Mouse (Mus musculus): ENCODE results near the gene Trim9.
A peak's percentile ranks its signal among the peaks of the same experiment; 100 is the strongest.

Trim9 gene

GRCm38 (mm10) chr12:70251210-70251884 lies 96.1 kb downstream of the Trim9 start:
- DNase-seq (ENCODE audit: low spot score in 2 of 2): no peak

GRCm38 (mm10) chr12:70249616-70250157 lies 97.7 kb downstream of the Trim9 start:
- DNase-seq (ENCODE audit: low spot score in 2 of 2): no peak

DNA sequence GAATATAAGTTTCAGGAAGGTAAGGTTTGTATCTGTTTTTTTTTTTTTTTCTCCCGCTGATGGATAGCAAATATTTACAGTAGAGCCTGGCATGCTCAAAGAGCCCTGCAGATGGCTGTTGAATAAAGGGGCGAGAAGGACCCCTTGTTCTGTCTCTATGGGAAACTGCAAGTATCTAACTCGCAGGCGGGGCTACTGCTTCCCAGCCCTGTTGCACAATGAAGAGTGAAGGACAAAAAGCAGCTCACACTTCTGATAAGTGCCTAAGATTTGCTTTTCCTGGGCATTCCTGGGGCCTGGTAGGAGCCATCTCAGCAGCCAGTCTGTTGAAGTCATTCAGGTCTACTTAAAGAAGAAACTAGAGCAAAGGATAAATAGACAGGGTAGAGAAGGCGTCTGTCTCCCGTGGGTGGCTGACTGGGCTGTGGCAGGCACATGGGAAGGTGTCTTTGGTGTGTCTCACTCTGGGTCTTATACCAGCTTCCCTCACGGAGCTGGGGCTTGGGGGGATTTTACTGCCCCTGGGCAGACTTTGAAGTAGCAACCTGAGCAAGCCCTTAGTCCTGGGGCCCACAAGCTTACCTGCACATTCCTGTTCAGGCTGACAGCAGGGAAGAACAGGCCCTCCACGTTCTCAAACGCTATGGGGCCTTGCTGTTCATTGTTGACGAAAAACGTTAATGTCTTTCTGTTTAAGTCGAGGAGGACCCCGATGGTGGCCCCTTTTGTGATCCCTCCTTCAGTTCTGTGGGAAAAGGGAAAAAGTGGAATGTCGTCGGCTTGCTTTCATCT lies 99.5 kb downstream of the Trim9 start:
- no peak for DNase-seq (ENCODE audit: low spot score in 2 of 2)

- DNase-seq (ENCODE audit: low spot score in 2 of 2): no peak
Observed at GRCm38 (mm10) chr12:70242550-70242949, 104.9 kb downstream of the Trim9 start.

DNA sequence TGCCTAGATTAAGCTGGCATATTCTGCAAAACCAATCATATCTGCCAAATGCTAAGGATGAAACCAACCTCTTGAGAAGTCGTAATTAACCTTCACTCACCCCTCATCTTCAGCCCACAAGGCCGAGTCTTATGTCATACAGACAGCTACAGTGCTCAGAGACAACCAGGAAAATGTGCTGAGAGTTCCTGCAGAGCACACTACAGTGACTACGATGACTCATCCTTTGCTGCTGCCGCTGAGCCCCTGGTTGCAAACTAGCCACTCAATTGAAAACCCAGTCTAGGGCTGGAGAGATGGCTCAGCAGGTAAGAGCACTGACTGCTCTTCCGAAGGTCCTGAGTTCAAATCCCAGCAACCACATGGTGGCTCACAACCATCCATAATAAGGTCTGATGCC lies 107.7 kb downstream of the Trim9 start:
- DNase-seq (ENCODE audit: low spot score in 2 of 2): no peak

DNA sequence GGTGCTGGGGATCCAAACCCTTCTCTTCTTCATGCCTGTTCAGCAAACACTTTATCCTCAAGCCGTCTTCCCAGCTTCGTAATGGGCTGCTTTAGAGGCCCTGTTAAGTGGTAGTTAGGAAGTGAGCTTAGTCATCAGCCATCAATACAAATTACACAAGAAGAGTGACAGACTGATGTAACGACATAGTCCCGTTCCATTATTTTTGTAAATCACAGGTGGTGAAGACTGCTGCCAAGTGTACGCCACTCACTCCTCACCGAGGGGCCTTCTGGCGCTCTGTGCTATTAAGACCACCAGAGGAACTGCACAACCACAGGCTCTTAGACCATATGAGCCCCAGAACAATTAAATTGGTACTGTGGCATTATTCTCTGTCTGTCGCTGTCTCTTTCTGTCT lies 108.8 kb downstream of the Trim9 start:
- DNase-seq (ENCODE audit: low spot score in 2 of 2): no peak

- peak; percentile 44 to 75 for DNase-seq (ENCODE audit: low spot score in 2 of 2)
Observed at GRCm38 (mm10) chr12:70234938-70235484, 112.4 kb downstream of the Trim9 start.

DNA sequence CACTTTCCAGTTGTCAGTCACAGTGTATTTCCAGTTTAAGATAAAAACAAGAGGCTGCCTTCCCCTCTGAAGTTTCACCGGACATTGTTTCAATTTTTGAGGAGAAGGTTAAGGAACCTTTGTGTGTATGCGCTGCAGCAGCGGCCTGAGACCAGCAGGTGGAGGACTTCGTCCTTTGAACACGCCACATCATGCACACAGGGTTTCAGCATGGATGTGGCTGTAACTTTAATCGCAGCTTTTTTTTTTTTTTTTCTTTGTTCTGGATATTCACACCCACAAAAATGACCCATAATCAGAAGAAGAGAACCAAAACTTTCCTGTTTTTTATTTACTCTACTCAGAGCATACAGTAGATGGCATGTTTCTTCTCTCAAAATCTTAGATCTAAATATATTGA lies 113.0 kb downstream of the Trim9 start:
- no peak for DNase-seq (ENCODE audit: low spot score in 2 of 2)

DNA sequence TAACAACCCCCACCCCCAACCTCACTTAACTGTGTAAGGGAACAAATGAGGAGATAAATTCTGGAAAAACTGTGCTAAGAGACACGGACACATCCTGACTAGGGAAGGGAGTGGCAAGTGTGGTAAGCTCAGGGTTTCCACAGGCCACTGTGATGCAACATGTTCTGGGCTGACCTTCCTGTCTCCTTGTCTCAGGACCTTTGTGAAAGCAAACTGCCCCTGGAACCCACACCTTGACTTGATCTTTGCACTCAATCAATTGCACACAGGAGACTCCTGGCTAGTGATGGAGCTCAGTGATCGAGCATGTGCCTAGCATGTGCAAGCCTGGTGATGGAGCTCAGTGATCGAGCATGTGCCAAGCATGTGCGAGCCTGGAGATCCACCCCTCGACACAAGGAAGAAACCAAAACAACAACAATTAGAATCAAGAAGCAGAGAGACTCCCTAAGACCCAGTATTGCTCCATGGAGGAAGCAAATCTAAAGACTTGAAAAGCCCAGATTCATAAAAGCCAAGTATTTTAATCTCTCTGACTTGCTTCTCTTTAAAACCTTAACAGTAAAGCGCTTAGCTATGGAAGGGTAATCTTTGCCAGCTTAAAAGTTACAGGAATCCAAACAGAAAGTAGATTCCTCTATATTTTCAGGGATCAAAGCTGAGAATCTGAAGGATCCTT lies 113.6 kb downstream of the Trim9 start:
- DNase-seq (ENCODE audit: low spot score in 2 of 2): no peak

DNA sequence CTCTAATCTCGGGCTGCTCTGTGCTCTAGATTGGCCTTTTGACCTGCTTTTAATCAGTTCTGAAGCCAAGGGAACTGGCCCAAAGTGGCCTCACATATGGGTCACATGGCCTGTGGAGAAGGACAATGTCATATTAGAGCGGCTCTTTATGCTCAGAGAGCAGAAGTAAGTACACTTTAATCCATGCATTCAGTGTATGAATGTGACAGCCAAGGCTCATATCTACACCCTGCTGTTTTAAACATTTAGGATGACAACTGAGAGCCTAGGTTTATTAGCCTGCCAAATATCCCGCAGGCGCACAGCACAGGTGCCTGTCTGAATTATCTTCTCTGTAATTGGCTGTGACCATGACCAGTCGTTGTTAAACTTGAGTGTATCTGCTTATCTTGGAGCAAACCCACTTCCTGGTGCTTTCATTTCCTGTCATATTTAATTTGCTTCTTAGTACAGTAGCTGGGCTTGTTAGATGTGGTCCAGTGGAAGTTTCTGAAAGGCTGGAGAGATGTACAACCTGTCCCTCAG lies 115.3 kb downstream of the Trim9 start:
- no peak for DNase-seq (ENCODE audit: low spot score in 2 of 2)

DNA sequence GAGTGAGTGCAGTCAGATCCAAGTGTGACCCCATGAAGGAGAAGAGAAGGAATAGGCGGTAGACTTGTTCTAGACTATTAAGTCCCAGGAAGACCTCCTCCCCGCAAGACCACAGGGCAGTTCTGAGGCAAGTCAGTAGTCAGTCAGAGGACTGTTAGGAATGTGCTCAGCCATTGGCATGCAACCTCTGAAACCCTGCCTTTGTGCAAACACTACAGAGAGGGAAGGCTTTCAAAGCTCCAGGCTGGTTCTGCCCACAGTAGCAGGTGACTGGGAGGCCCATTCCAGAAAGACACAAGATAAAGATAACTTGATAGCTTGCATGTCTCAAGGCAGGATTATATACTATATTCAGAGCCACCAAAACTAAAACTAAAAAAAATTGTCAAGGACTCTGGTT lies 116.1 kb downstream of the Trim9 start, which contains the start of gene Pygl:
Gene Pygl (minus strand): TSS at position 195 of the 400 bp plus-strand sequence.
- no peak for DNase-seq (ENCODE audit: low spot score in 2 of 2)

GRCm38 (mm10) chr12:70228155-70228554 lies 119.3 kb downstream of the Trim9 start:
- DNase-seq (ENCODE audit: low spot score in 2 of 2): no peak

GRCm38 (mm10) chr12:70227121-70227932 lies 120.1 kb downstream of the Trim9 start:
- DNase-seq (ENCODE audit: low spot score in 2 of 2): peak; percentile 77 to 83

GRCm38 (mm10) chr12:70226655-70227054 lies 120.8 kb downstream of the Trim9 start:
- DNase-seq (ENCODE audit: low spot score in 2 of 2): no peak

DNA sequence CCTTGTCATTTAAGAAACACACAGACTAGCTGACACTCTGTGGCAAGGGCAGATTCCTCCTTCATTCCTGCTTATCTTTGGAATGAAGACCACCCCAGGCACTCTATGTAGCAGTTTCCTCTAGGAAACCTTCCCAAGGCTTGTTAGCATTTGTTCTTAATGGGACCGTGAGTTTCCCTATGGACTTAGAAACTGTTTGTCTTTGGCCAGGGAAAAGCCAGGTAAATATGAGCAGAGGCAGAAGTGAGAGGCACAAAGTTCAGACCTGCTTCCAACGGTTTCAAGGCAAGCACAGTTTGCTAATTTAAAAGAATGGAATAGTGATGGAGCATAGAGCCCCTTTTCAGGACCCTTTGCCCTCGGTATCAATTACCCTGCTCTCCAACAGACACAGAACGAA lies 124.1 kb downstream of the Trim9 start:
- DNase-seq (ENCODE audit: low spot score in 2 of 2): no peak

DNA sequence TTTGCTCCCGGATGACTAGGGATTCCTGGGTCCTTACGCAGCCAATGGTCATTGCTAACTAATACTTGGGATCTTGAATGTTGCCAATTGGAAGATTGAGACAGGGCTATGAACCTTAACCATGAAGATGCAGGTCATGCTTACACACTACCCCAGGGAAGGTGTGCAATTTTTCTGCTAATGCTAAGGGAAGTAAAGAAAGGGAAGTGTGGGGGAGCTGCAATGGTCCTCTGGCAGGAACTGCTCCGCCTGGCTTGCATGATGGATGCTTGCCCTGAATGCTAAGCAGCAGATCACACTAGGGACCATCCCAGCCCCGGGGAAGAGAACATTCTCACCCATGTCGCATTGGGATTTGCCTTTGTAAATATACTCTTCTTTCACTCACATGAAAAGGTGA lies 126.0 kb downstream of the Trim9 start:
- no peak for DNase-seq (ENCODE audit: low spot score in 2 of 2)

- no peak for DNase-seq (ENCODE audit: low spot score in 2 of 2)
Observed at GRCm38 (mm10) chr12:70218795-70219540, 128.4 kb downstream of the Trim9 start.

GRCm38 (mm10) chr12:70216229-70216800 lies 131.1 kb downstream of the Trim9 start:
- no peak for DNase-seq (ENCODE audit: low spot score in 2 of 2)

DNA sequence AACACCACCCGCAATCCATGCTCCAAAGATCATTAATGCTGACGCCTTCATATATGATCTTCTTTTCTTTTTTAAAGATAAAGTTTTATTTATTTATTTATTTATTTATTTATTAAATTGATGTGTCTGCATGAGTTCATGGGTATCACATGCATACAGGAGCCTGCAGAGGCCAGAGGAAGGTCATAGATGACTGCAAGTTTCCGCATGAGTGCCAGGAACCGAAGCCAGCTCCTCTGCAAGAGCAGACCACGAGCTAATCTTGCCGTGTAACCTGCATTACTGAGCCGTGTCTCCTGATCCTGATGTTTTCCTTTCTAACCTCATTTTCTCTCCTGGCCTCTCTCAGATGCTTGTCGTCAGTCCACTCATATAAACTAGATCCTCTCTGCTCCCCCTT lies 133.1 kb downstream of the Trim9 start:
- DNase-seq (ENCODE audit: low spot score in 2 of 2): no peak

GRCm38 (mm10) chr12:70213601-70214000 lies 133.8 kb downstream of the Trim9 start:
- no peak for DNase-seq (ENCODE audit: low spot score in 2 of 2)
